Mouse (Mus musculus): ENCODE data around the gene Gjc2. TPM values are rescaled to one million over a fixed set of nuclear protein-coding genes. Genes with fewer than 3 reads are reported as not detected.
"Not testable (repeated sequence)": the region's sequence is repeated elsewhere in the genome, so short reads cannot be mapped to it uniquely, and the experiment has no call there.

Gjc2 gene
- polyA plus RNA-seq, 2 experiments, result 0.08 TPM; not detected in 1

DNA sequence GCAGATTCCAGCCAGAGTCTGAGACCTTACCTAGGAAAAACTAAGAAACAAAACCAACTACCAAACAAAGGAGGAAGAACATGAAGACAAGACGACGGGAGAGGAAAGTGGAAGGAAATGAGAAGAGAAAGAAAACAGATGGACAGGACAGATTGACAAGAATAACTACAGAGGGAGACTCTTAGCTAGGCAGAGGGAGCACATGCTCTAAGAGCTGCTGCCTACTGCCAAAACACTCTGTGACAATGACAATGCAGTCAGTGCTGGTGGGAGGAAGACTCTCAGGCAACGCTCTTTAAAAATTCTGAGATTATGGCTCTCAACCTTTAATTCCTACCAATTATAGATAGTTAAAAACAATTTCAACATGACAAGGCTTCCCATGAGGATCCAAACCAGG is 33.9 kb upstream of the Gjc2 start:
- DNase-seq (ENCODE audit: low read depth in 3 of 3, low spot score in 3 of 3) (no peak), ATAC-seq (ENCODE audit: insufficient read depth) (no peak)
- Histone ChIP-seq H3K4me3 (ENCODE audit: insufficient read depth in 1 of 2, low read depth in 2 of 2, low read length in 2 of 2) (no peak overlapping the region), H3K9me3 (ENCODE audit: control insufficient read depth, low read length) (no peaks in the 10 kb centered on the region), H3K9ac (replicated peaks) (no peak overlapping the region), H3K36me3 (replicated peaks; ENCODE audit: control insufficient read depth, insufficient read depth, low read depth) (peaks cover 50% of the 10 kb centered on the region), H3K4me1 (replicated peaks; ENCODE audit: control insufficient read depth in 2 of 2, insufficient read depth in 2 of 2, low read length in 1 of 2) (peaks cover 0 to 27% of the 10 kb centered on the region in 2 experiments; a peak in 2 of 4 replicates), H3K27ac (no peak overlapping the region), H3K4me2 (ENCODE audit: low read depth) (no peak overlapping the region), H3K27me3 (ENCODE audit: control insufficient read depth, insufficient read depth, low read length) (no peaks in the 10 kb centered on the region)
- 35% methylated on average over 3 of the region's 3 CpGs for WGBS (ENCODE audit: insufficient replicate concordance)
- TF ChIP-seq CTCF (IDR thresholded peaks at IDR 0.05; ENCODE audit: low read depth), result no peak
- no peak for TF ChIP-seq EP300 (IDR thresholded peaks at IDR 0.05; ENCODE audit: low read depth)

DNA sequence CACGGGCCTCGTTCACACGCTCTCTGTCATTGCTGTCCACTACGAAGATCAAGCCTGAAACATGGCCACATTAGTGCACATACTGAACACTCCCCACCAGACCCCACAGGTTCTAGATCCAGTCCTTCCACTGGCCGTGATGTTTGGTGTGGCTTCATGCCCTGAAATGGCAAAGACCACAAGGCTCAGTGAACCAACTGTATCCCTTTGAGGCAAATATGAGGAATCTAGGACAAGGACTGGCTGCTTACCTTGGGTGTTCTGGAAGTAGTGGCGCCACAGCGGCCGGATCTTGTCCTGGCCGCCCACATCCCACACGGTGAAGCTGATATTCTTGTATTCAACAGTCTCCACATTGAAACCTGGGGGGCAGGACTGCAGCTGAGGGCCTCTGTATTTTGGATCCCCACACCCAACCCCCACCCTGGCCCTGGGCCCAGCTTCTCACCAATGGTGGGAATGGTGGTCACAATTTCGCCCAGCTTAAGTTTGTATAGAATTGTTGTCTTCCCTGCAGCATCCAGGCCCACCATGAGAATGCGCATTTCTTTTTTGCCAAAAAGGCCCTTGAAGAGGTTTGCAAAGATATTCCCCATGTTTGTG is 30.0 kb upstream of the Gjc2 start:
- peaks cover 51% of the 10 kb centered on the region for H3K36me3 ChIP-seq (replicated peaks; ENCODE audit: control insufficient read depth, insufficient read depth, low read depth)
- H3K9me3 ChIP-seq (ENCODE audit: control insufficient read depth, low read length), result no peaks in the 10 kb centered on the region
- H3K9ac ChIP-seq (replicated peaks), result no peak overlapping the region
- H3K27ac ChIP-seq, result no peak overlapping the region
- H3K4me3 ChIP-seq (ENCODE audit: insufficient read depth in 1 of 2, low read depth in 2 of 2, low read length in 2 of 2), result no peak overlapping the region
- 84% methylated on average over 12 of the region's 12 CpGs for WGBS (ENCODE audit: insufficient replicate concordance)
- H3K4me2 ChIP-seq (ENCODE audit: low read depth), result no peak overlapping the region
- no peak for DNase-seq (ENCODE audit: low read depth in 3 of 3, low spot score in 3 of 3)
- ATAC-seq (ENCODE audit: insufficient read depth), result no peak
- H3K4me1 ChIP-seq (replicated peaks; ENCODE audit: control insufficient read depth in 2 of 2, insufficient read depth in 2 of 2, low read length in 1 of 2), result peaks cover under 1 to 20% of the 10 kb centered on the region in 2 experiments
- H3K27me3 ChIP-seq (ENCODE audit: control insufficient read depth, insufficient read depth, low read length), result no peaks in the 10 kb centered on the region
- no peak for TF ChIP-seq CTCF (IDR thresholded peaks at IDR 0.05; ENCODE audit: low read depth)
- no peak for TF ChIP-seq EP300 (IDR thresholded peaks at IDR 0.05; ENCODE audit: low read depth)

DNA sequence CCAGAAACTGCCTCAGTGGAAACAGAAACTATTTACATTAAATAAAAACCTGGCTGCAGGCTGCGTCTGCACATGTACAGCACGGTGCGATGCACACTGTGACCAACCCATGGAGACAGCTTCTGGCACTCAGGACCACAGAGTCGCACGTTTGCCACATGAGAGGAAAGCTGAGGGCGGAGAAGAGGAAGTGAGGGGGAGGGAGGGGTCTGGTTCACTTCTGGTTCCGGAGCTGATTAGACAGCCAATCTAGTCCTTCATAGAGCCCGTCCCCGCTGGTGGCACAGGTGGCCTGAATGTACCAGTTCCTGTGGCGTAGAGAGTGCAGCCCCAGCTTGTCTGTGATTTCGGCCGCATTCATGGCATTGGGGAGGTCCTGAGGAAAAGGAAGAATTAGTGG is 29.3 kb upstream of the Gjc2 start:
- H3K9ac ChIP-seq (replicated peaks); H3K4me3 ChIP-seq (ENCODE audit: insufficient read depth in 1 of 2, low read depth in 2 of 2, low read length in 2 of 2); H3K27ac ChIP-seq; H3K27me3 ChIP-seq (ENCODE audit: control insufficient read depth, insufficient read depth, low read length); H3K9me3 ChIP-seq (ENCODE audit: control insufficient read depth, low read length); H3K4me2 ChIP-seq (ENCODE audit: low read depth); ATAC-seq (ENCODE audit: insufficient read depth); DNase-seq (ENCODE audit: low read depth in 3 of 3, low spot score in 3 of 3): not testable (repeated sequence)
- 38% methylated on average over 12 of the region's 12 CpGs for WGBS (ENCODE audit: insufficient replicate concordance)
- Histone ChIP-seq H3K36me3 (replicated peaks; ENCODE audit: control insufficient read depth, insufficient read depth, low read depth) (peaks cover 47% of the 10 kb centered on the region), H3K4me1 (replicated peaks; ENCODE audit: control insufficient read depth in 2 of 2, insufficient read depth in 2 of 2, low read length in 1 of 2) (peaks cover 6 to 23% of the 10 kb centered on the region in 2 experiments)

DNA sequence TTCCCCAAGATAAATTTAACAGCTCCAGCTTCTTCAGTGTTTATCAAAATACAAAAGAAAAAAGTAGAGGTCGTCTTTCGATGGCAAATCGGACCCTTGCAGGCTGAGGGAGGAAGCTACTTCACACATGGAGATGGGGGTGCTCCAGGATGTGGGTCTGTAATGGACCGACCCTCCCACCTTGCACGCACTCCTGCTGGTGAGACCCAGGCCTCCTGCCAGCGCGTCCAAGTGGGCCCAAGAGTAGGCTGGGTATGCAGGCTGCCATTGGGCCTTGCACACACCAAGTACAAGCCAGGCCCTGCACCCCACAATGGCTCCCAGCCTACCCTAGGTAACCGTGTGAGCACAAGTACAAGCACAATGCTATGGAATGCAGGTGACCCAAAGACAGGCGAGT is 28.5 kb upstream of the Gjc2 start:
- Histone ChIP-seq H3K36me3 (replicated peaks; ENCODE audit: control insufficient read depth, insufficient read depth, low read depth) (peaks cover 47% of the 10 kb centered on the region), H3K4me1 (replicated peaks; ENCODE audit: control insufficient read depth in 2 of 2, insufficient read depth in 2 of 2, low read length in 1 of 2) (peaks cover 6 to 18% of the 10 kb centered on the region in 2 experiments)
- WGBS (ENCODE audit: insufficient replicate concordance), result 82% methylated on average over 6 of the region's 9 CpGs

DNA sequence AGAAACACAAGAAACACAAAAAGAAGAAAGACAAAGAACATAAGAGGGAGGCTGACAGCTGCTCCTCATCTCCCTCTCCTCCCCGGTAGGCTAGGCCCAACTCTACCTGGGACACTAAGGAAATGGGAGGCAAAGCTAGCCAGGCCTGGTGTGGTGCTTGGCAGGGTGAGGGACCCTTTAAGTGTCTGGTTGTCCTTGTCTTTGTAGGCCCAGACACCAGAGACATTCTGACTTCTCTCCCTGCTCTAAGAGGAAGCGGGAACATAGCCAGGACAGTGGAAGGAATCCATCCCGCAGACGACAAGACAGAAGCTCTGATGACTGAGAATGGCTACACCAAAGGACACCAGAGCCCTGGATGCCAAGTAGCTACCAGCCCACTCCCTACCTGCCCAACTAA is 27.0 kb upstream of the Gjc2 start:
- H3K4me3 ChIP-seq (ENCODE audit: insufficient read depth in 1 of 2, low read depth in 2 of 2, low read length in 2 of 2), result no peak overlapping the region
- TF ChIP-seq EP300 (IDR thresholded peaks at IDR 0.05; ENCODE audit: low read depth), result no peak
- DNase-seq (ENCODE audit: low read depth in 3 of 3, low spot score in 3 of 3), result no peak
- H3K36me3 ChIP-seq (replicated peaks; ENCODE audit: control insufficient read depth, insufficient read depth, low read depth), result peaks cover 53% of the 10 kb centered on the region
- H3K9ac ChIP-seq (replicated peaks), result no peak overlapping the region
- no peaks in the 10 kb centered on the region for H3K9me3 ChIP-seq (ENCODE audit: control insufficient read depth, low read length)
- 79% methylated on average over 4 of the region's 4 CpGs for WGBS (ENCODE audit: insufficient replicate concordance)
- H3K4me1 ChIP-seq (replicated peaks; ENCODE audit: control insufficient read depth in 2 of 2, insufficient read depth in 2 of 2, low read length in 1 of 2), result peaks cover 6 to 16% of the 10 kb centered on the region in 2 experiments
- H3K27ac ChIP-seq, result no peak overlapping the region
- ATAC-seq (ENCODE audit: insufficient read depth), result no peak
- no peaks in the 10 kb centered on the region for H3K27me3 ChIP-seq (ENCODE audit: control insufficient read depth, insufficient read depth, low read length)
- H3K4me2 ChIP-seq (ENCODE audit: low read depth), result no peak overlapping the region

More for the DNA sequence above, 28.5 kb upstream of the Gjc2 start:
- not testable (repeated sequence) for H3K9me3 ChIP-seq (ENCODE audit: control insufficient read depth, low read length); H3K27ac ChIP-seq; H3K4me2 ChIP-seq (ENCODE audit: low read depth); DNase-seq (ENCODE audit: low read depth in 3 of 3, low spot score in 3 of 3); H3K4me3 ChIP-seq (ENCODE audit: insufficient read depth in 1 of 2, low read depth in 2 of 2, low read length in 2 of 2); H3K27me3 ChIP-seq (ENCODE audit: control insufficient read depth, insufficient read depth, low read length); ATAC-seq (ENCODE audit: insufficient read depth); H3K9ac ChIP-seq (replicated peaks)
